Mouse (Mus musculus) midbrain, postnatal 0 days (tissue): ENCODE results near the gene Ccl9. TPM values are rescaled to one million over a fixed set of nuclear protein-coding genes. Genes with fewer than 3 reads are reported as not detected.

Source experiments
- ATAC-seq: fragments of 200-750 bp; cut with Nextera tagmentation; 2 replicates; pipeline ENCODE4 v1.8.0; 2017; ENCODE audit warnings: moderate number of reproducible peaks, mild to moderate bottlenecking, moderate TSS enrichment, moderate library complexity; ENCODE audit not compliant: low FRiP score
- DNase-seq: peaks from one replicate; pipeline ENCODE4 v3.0.0-alpha.2; 2015; ENCODE audit warnings: low spot score
- H3K27ac ChIP-seq: fragments of 300-500 bp; sonication (generic); 2 replicates; pipeline ENCODE4 v1.5.1; 2014; ENCODE audit warnings: low read depth, mild to moderate bottlenecking, low read length, mixed read lengths
- H3K27me3 ChIP-seq: fragments of 300-500 bp; sonication (generic); 2 replicates; pipeline ENCODE4 v1.6.1; 2014; ENCODE audit warnings: low read length, control low read depth, mixed read lengths; ENCODE audit not compliant: insufficient read depth
- H3K36me3 ChIP-seq: fragments of 300-500 bp; sonication (generic); 2 replicates; pipeline ENCODE4 v1.6.1; 2014; ENCODE audit warnings: low read length, control low read depth, mixed read lengths; ENCODE audit not compliant: insufficient read depth
- H3K4me1 ChIP-seq: fragments of 300-500 bp; sonication (generic); 2 replicates; pipeline ENCODE4 v1.6.1; 2014; ENCODE audit warnings: mild to moderate bottlenecking, control low read depth, antibody characterized with exemption, low read length, mixed read lengths; ENCODE audit not compliant: insufficient read depth
- H3K4me2 ChIP-seq: fragments of 300-500 bp; sonication (generic); 2 replicates; pipeline ENCODE4 v1.6.1; 2014; ENCODE audit warnings: low read depth, mild to moderate bottlenecking, low read length, mixed read lengths; ENCODE audit not compliant: poor library complexity, severe bottlenecking
- H3K4me3 ChIP-seq: fragments of 300-500 bp; sonication (generic); 2 replicates; pipeline ENCODE4 v1.5.1; 2014; ENCODE audit warnings: low read depth, mild to moderate bottlenecking, low read length, moderate library complexity
- H3K9ac ChIP-seq: fragments of 300-500 bp; sonication (generic); replicated peaks from 2 replicates; pipeline ENCODE4 v1.6.1; 2014; ENCODE audit warnings: mild to moderate bottlenecking, low read length, moderate library complexity, mixed read lengths; ENCODE audit not compliant: poor library complexity, severe bottlenecking
- H3K9me3 ChIP-seq: fragments of 300-500 bp; sonication (generic); 2 replicates; pipeline ENCODE4 v1.6.1; 2016; ENCODE audit warnings: low read length, control low read depth
- CTCF ChIP-seq: IDR thresholded peaks from 2 replicates; pipeline ENCODE4 v1.5.1; 2016; ENCODE audit warnings: antibody characterized with exemption, mild to moderate bottlenecking
- WGBS: fragments of 180-500 bp; shearing (Covaris S2); extraction: QIAGEN DNeasy Blood & Tissue Kit; methylation state at CpG from one replicate; pipeline ENCODE4 v1.1.7; 2014; 5-methylcytosine and 5-hydroxymethylcytosine counted together
- polyA plus RNA-seq: library from polyadenylated mRNA; unstranded; fragments of >200 nt; fragmentation: Nextera tagmentation; extraction: Ambion mirVana; gene quantifications from 2 replicates; pipeline ENCODE4 v1.2.1, GENCODE M21; 2015
- total RNA-seq: library from RNA; depleted of rRNA; stranded (reverse); fragments of >200 nt; gene quantifications from 2 replicates; pipeline ENCODE4 v1.2.3, GENCODE M21; 2014

The Ccl9 gene
- total and polyA plus RNA-seq, 2 experiments from 2014 or later, result 1.9 to 2.9 TPM

- H3K4me1 ChIP-seq, result no peaks in the 10 kb centered on the region
- H3K9ac ChIP-seq, result no peak overlapping the region
- no peak for TF ChIP-seq CTCF
- no peak for DNase-seq
- H3K27me3 ChIP-seq, result no peaks in the 10 kb centered on the region
- no peak overlapping the region for H3K27ac ChIP-seq
- no peak for ATAC-seq
- H3K9me3 ChIP-seq, result no peaks in the 10 kb centered on the region
- H3K4me3 ChIP-seq, result no peak overlapping the region
- 91% methylated on average over 9 of the region's 9 CpGs for WGBS
- H3K4me2 ChIP-seq, result no peak overlapping the region
- no peaks in the 10 kb centered on the region for H3K36me3 ChIP-seq
Measured at GRCm38 (mm10) chr11:83568061-83568460, 10.4 kb downstream of the Ccl9 start.

- DNase-seq (no peak), ATAC-seq (no peak)
- H3K9me3 ChIP-seq, result no peaks in the 10 kb centered on the region
- WGBS, result 77% methylated on average over 7 of the region's 7 CpGs
- no peak overlapping the region for H3K4me2 ChIP-seq
- no peaks in the 10 kb centered on the region for H3K36me3 ChIP-seq
- H3K27me3 ChIP-seq, result no peaks in the 10 kb centered on the region
- H3K4me1 ChIP-seq, result no peaks in the 10 kb centered on the region
- no peak for TF ChIP-seq CTCF
- no peak overlapping the region for H3K27ac ChIP-seq
- H3K9ac ChIP-seq, result no peak overlapping the region
- H3K4me3 ChIP-seq, result no peak overlapping the region
Measured at GRCm38 (mm10) chr11:83567311-83567710, 11.1 kb downstream of the Ccl9 start.

- Histone ChIP-seq H3K36me3 (no peaks in the 10 kb centered on the region), H3K4me2 (no peak overlapping the region), H3K27me3 (no peaks in the 10 kb centered on the region), H3K4me1 (no peaks in the 10 kb centered on the region), H3K4me3 (no peak overlapping the region), H3K27ac (no peak overlapping the region), H3K9ac (no peak overlapping the region), H3K9me3 (no peaks in the 10 kb centered on the region)
- no peak for DNase-seq
- TF ChIP-seq CTCF, result no peak
- no peak for ATAC-seq
Measured at GRCm38 (mm10) chr11:83566617-83567016, 11.8 kb downstream of the Ccl9 start.

DNA sequence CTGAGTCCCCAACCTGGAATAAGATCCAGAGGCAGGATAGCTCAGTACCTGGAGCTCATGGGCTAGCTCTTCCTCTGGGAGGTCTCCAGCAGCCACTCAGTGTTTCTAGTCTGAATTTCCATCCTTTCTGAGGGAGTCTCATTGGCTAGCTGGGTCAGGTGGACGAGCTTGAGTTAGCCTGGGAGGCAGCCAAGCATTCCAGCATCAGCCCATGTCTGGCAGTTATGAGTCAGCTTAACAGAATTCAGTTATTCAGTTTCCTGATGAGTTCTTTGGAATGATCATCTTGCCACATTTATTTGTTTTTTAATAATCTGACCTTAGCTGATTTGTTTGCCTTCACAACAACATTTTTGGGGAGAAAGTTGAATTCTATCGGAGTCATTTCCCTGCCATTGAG lies 14.7 kb downstream of the Ccl9 start:
- Histone ChIP-seq H3K4me1 (no peaks in the 10 kb centered on the region), H3K27ac (no peak overlapping the region), H3K27me3 (no peaks in the 10 kb centered on the region), H3K9me3 (no peaks in the 10 kb centered on the region), H3K9ac (no peak overlapping the region), H3K4me3 (no peak overlapping the region), H3K36me3 (no peaks in the 10 kb centered on the region), H3K4me2 (no peak overlapping the region)
- DNase-seq (peak; percentile 6), ATAC-seq (no peak)
- 74% methylated on average over 2 of the region's 2 CpGs for WGBS
- TF ChIP-seq CTCF, result no peak

GRCm38 (mm10) chr11:83562311-83562887 lies 16.0 kb downstream of the Ccl9 start:
- ATAC-seq, result no peak
- no peaks in the 10 kb centered on the region for H3K27me3 ChIP-seq
- DNase-seq, result no peak

DNA sequence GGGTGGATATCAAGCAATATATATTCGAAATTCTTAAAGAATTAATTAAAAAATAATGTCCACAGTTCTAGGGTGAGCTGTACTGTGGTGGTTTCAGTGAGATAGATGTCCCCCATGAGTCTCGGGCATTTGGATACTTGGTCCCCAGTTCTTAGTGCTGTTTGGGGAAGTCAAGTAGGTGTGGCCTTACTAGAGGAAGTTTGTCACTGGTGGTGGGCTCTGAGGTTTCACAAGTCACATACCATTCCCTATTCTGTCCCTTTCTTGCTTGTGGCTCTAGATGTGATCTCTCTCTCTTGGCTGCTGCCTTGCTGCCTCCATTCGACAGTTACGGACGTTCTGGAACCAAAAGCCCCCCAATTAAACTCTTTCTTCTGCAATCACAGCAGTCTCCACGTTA lies 18.0 kb downstream of the Ccl9 start:
- WGBS, result 78% methylated on average over 6 of the region's 6 CpGs
- no peak for ATAC-seq

More at GRCm38 (mm10) chr11:83562311-83562887, 16.0 kb downstream of the Ccl9 start:
- H3K4me1 ChIP-seq, result no peaks in the 10 kb centered on the region
- no peak overlapping the region for H3K9ac ChIP-seq
- WGBS, result 77% methylated on average over 6 of the region's 6 CpGs
- no peak for TF ChIP-seq CTCF
- no peaks in the 10 kb centered on the region for H3K36me3 ChIP-seq
- no peak overlapping the region for H3K4me3 ChIP-seq
- H3K27ac ChIP-seq, result no peak overlapping the region
- no peak overlapping the region for H3K4me2 ChIP-seq
- no peaks in the 10 kb centered on the region for H3K9me3 ChIP-seq

More for the DNA sequence above, 18.0 kb downstream of the Ccl9 start:
- no peak overlapping the region for H3K9ac ChIP-seq
- H3K9me3 ChIP-seq, result no peaks in the 10 kb centered on the region
- no peak for TF ChIP-seq CTCF
- H3K4me2 ChIP-seq, result no peak overlapping the region
- no peaks in the 10 kb centered on the region for H3K27me3 ChIP-seq
- H3K4me3 ChIP-seq, result no peak overlapping the region
- no peak for DNase-seq
- H3K4me1 ChIP-seq, result no peaks in the 10 kb centered on the region
- no peak overlapping the region for H3K27ac ChIP-seq
- H3K36me3 ChIP-seq, result no peaks in the 10 kb centered on the region
